Mouse (Mus musculus) brown adipose tissue, adult 24 weeks (tissue): Measurements from ENCODE around the gene Etnk1. TPM values are rescaled to one million over a fixed set of nuclear protein-coding genes. Genes with fewer than 3 reads are reported as not detected.

Source experiments
- H3K27ac ChIP-seq: fragments of 200-500 bp; replicated peaks from 2 replicates; pipeline ENCODE4 v1.5.1; 2012; ENCODE audit warnings: low read depth, mild to moderate bottlenecking, low read length
- H3K4me1 ChIP-seq: fragments of 200-500 bp; 2 replicates; pipeline ENCODE4 v1.6.1; 2012; ENCODE audit warnings: low read length, mixed read lengths; ENCODE audit not compliant: control insufficient read depth, insufficient read depth, insufficient read length
- H3K4me3 ChIP-seq: fragments of 200-500 bp; 2 replicates; pipeline ENCODE4 v1.5.1; 2012; ENCODE audit warnings: low read depth, mild to moderate bottlenecking, low read length, moderate library complexity; ENCODE audit not compliant: insufficient read depth
- polyA plus RNA-seq: library from polyadenylated mRNA; stranded (reverse); fragments of >200 nt; gene quantifications from 2 replicates; pipeline ENCODE4 v1.2.4, GENCODE M21; 2012; ENCODE audit not compliant: missing spikeins, insufficient read depth, insufficient read length

Gene Etnk1
- polyA plus RNA-seq, 1 experiment, result 23.8 TPM

- Histone ChIP-seq H3K4me1 (no peaks in the 10 kb centered on the region), H3K27ac (no peak overlapping the region), H3K4me3 (no peak overlapping the region)
Measured at GRCm38 (mm10) chr6:143243191-143243590, 76.2 kb downstream of the Etnk1 start.

GRCm38 (mm10) chr6:143257921-143258320, 90.9 kb downstream of the Etnk1 start:
- H3K27ac ChIP-seq, result no peak overlapping the region
- no peak overlapping the region for H3K4me3 ChIP-seq
- no peaks in the 10 kb centered on the region for H3K4me1 ChIP-seq

DNA sequence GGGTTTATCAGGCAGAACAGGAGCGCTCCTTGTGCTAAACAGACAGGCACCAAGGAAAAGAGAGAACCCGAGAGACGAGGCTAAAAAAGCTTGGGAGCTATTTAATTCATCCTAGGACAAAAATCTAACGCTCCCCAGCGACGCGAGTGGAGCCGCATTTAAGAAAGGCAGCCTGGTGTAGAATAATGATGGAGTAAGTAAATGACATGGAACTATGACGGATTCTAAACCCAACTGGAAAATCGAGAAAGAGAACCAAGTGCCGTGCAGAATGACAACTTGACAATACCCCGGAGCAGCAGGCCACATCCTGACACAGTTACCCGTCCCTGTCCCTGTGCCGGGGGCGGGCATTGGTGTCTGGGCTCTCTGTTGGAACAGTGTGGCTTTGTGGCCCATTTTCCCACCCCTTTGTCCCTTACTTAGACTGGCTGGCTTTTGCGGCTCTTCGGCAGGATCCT, 92.2 kb downstream of the Etnk1 start:
- Histone ChIP-seq H3K27ac (no peak overlapping the region), H3K4me3 (no peak overlapping the region), H3K4me1 (no peaks in the 10 kb centered on the region)

- Histone ChIP-seq H3K27ac (no peak overlapping the region), H3K4me1 (no peaks in the 10 kb centered on the region), H3K4me3 (no peak overlapping the region; the same call in 1 of the 2 replicates)
Measured at GRCm38 (mm10) chr6:143259870-143260559, 93.0 kb downstream of the Etnk1 start.

- Histone ChIP-seq H3K27ac (no peak overlapping the region), H3K4me1 (no peaks in the 10 kb centered on the region), H3K4me3 (no peak overlapping the region)
Measured at GRCm38 (mm10) chr6:143260560-143261288, 93.7 kb downstream of the Etnk1 start.

DNA sequence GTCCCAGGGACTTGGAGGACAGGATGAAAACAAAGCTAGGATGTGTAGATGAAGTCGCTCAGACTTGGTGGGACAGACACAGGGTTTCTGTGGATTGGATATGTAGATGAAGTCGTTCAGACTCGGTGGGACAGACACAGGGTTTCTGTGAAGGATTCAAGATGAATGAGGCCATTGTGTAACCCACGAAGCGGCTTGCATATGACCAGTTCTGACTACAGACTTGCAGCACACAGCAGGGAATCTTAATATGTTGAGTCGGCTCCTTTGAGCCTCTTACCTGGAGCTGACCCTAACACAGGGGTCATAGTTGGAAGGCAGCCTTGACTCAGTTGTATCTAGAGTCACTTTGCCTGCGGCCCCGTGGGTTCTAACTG, 94.3 kb downstream of the Etnk1 start:
- Histone ChIP-seq H3K4me1 (no peaks in the 10 kb centered on the region), H3K27ac (no peak overlapping the region), H3K4me3 (no peak overlapping the region)

GRCm38 (mm10) chr6:143265482-143265881, 98.5 kb downstream of the Etnk1 start:
- no peak overlapping the region for H3K4me3 ChIP-seq
- H3K27ac ChIP-seq, result no peak overlapping the region
- H3K4me1 ChIP-seq, result no peaks in the 10 kb centered on the region

- no peak overlapping the region for H3K4me3 ChIP-seq
- H3K27ac ChIP-seq, result no peak overlapping the region
- no peaks in the 10 kb centered on the region for H3K4me1 ChIP-seq
Measured at GRCm38 (mm10) chr6:143279222-143279621, 112.2 kb downstream of the Etnk1 start.

Other genes with a start within 250 kb of the Etnk1 start
- gene St8sia1, start 202.8 kb upstream of the Etnk1 start, polyA plus RNA-seq, result not detected in 2 replicates
- gene C2cd5, start 67.1 kb upstream of the Etnk1 start, polyA plus RNA-seq, result 5.7 and 6.1 TPM in 2 replicates